Mouse (Mus musculus) midbrain, embryonic 12.5 days (tissue): ENCODE data around the gene Sfxn5. TPM values are rescaled to one million over a fixed set of nuclear protein-coding genes. Genes with fewer than 3 reads are reported as not detected.

Source experiments
- ATAC-seq: fragments of 200-750 bp; cut with Nextera tagmentation; 2 replicates; pipeline ENCODE4 v1.8.0; 2017; ENCODE audit warnings: low read depth, moderate TSS enrichment, moderate library complexity; ENCODE audit not compliant: low FRiP score
- H3K27ac ChIP-seq: fragments of 300-500 bp; sonication (generic); replicated peaks from 2 replicates; pipeline ENCODE4 v1.5.1; 2016; ENCODE audit warnings: mild to moderate bottlenecking
- H3K27me3 ChIP-seq: fragments of 300-500 bp; sonication (generic); 2 replicates; pipeline ENCODE4 v1.6.1; 2016; ENCODE audit warnings: mild to moderate bottlenecking
- H3K36me3 ChIP-seq: fragments of 300-500 bp; sonication (generic); 2 replicates; pipeline ENCODE4 v1.6.1; 2016
- H3K4me1 ChIP-seq: fragments of 300-500 bp; sonication (generic); 2 replicates; pipeline ENCODE4 v1.6.1; 2016
- H3K4me2 ChIP-seq: fragments of 300-500 bp; sonication (generic); replicated peaks from 2 replicates; pipeline ENCODE4 v1.6.1; 2016; ENCODE audit warnings: mild to moderate bottlenecking, moderate library complexity
- H3K4me3 ChIP-seq: fragments of 300-500 bp; sonication (generic); 2 replicates; pipeline ENCODE4 v1.5.1; 2016; ENCODE audit warnings: mild to moderate bottlenecking
- H3K9ac ChIP-seq: fragments of 300-500 bp; sonication (generic); replicated peaks from 2 replicates; pipeline ENCODE4 v1.6.1; 2016; ENCODE audit warnings: mild to moderate bottlenecking, moderate library complexity
- H3K9me3 ChIP-seq: fragments of 300-500 bp; sonication (generic); 2 replicates; pipeline ENCODE4 v1.6.1; 2016; ENCODE audit warnings: mild to moderate bottlenecking
- WGBS: fragments of 180-500 bp; shearing (Covaris S2); methylation state at CpG from one replicate; pipeline ENCODE4 v1.1.7; 2016; 5-methylcytosine and 5-hydroxymethylcytosine counted together
- polyA plus RNA-seq: library from polyadenylated mRNA; unstranded; fragments of >200 nt; fragmentation: Nextera tagmentation; extraction: Ambion mirVana; gene quantifications from 2 replicates; pipeline ENCODE4 v1.2.1, GENCODE M21; 2016

Sfxn5 gene
- polyA plus RNA-seq, 1 experiment from 2014 or later: 8.2 TPM

DNA sequence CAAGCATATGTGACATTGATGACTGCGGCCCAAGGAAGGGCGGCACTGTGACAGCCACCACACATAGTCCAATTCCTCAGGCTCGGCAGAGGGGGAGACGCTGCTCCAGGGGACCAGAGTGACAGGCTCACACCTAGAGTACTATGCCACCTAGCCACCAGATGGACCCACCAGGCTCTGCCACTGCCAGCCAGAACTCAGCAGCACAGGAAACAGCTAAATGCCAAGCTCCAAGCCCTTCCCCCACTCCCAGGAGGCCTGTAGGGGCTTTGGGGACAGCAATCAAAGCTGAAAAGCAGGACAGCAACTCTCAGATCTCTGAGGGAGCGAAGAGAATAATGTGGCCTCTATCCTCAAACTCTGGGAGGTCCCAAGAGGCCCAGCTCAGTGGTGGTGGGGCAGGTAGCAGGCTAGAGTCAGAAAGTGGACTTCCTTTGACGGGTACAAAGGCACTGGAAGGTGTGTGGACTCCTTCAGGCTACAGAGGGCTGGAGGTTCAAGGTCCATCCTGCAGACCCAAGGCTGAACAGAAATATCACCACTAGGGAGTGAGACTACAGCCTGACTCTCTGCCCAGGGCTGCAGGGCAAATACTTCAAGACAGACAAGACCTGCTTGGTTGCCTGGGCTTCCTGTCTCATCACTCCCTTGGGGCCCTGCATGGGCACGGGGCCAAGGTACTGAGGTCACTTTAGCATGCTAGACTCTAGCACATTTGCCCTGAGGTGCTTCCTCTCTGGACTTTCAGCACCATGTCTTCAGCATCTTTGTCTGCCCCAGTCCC lies 37.6 kb downstream of the Sfxn5 start:
- Histone ChIP-seq H3K9me3 (no peaks in the 10 kb centered on the region), H3K4me2 (no peak overlapping the region), H3K27ac (no peak overlapping the region), H3K9ac (no peak overlapping the region), H3K4me3 (no peak overlapping the region), H3K27me3 (no peaks in the 10 kb centered on the region), H3K36me3 (no peaks in the 10 kb centered on the region), H3K4me1 (peaks cover 26% of the 10 kb centered on the region)
- 76% methylated on average over 7 of the region's 7 CpGs for WGBS
- no peak for ATAC-seq

DNA sequence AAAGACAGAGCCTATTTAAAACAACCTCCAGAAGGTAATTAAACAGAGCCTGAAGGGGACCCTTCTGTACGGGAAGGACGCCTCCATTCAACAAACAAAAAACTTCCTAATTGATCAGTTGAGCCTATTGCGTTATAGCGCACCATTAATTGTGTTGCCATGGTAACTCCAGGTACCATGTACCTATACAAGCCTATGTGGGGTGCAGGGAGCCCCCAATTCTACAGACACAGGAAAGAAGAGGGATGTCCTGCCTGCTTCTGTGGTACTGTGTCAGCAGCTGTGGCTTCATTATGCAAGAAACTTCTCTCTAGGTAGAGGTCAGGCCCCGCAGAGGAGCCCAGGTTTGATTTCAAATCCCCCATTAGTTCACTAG lies 39.2 kb downstream of the Sfxn5 start:
- Histone ChIP-seq H3K9ac (no peak overlapping the region), H3K9me3 (no peaks in the 10 kb centered on the region), H3K27me3 (no peaks in the 10 kb centered on the region), H3K4me3 (no peak overlapping the region), H3K27ac (peak overlapping the region; percentile 61; the same call in 1 of the 2 replicates), H3K36me3 (no peaks in the 10 kb centered on the region), H3K4me2 (no peak overlapping the region), H3K4me1 (peaks cover 26% of the 10 kb centered on the region)
- ATAC-seq: no peak
- WGBS: 59% methylated on average over 5 of the region's 5 CpGs

DNA sequence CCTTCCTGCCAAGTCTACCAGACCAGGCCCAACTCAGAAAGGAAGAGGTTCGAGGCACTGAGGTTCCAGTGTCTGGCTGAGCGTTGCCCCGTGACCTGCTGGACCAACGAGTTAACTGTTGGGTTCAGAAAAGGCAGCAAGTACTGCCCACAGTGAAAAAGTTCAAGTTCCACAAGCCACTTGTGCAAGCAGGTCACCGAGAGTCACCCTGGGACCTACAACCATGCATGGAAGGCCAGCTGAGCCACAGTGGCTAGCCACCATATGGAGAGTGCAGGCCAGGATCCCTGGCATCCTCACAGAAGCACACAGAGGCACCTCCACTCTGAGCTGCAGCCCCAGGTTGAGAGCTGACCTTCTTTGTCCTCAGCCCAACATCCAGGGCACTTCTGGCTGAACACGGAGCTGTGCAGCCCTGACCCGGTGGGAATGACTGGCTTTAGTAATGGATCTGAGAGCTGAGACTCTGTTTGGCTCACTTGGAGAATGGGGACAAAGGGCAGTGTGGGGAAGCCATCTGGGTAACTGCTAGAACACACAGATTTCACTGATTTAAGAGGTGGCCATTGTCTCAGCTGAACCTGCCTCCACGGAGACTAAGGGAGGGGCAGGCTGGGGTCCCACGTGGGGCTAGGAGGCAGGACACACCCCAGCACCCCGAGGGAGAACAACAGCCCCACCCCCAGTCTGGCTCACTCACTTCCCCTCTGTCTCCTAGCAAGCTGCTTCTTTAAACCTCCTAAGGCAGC lies 39.8 kb downstream of the Sfxn5 start:
- Histone ChIP-seq H3K36me3 (no peaks in the 10 kb centered on the region), H3K4me1 (peaks cover 26% of the 10 kb centered on the region), H3K4me2 (no peak overlapping the region), H3K27ac (peak overlapping the region; percentile 61), H3K27me3 (no peaks in the 10 kb centered on the region), H3K4me3 (no peak overlapping the region), H3K9me3 (no peaks in the 10 kb centered on the region), H3K9ac (no peak overlapping the region)
- ATAC-seq: peak; percentile 60
- 47% methylated on average over 10 of the region's 10 CpGs for WGBS

DNA sequence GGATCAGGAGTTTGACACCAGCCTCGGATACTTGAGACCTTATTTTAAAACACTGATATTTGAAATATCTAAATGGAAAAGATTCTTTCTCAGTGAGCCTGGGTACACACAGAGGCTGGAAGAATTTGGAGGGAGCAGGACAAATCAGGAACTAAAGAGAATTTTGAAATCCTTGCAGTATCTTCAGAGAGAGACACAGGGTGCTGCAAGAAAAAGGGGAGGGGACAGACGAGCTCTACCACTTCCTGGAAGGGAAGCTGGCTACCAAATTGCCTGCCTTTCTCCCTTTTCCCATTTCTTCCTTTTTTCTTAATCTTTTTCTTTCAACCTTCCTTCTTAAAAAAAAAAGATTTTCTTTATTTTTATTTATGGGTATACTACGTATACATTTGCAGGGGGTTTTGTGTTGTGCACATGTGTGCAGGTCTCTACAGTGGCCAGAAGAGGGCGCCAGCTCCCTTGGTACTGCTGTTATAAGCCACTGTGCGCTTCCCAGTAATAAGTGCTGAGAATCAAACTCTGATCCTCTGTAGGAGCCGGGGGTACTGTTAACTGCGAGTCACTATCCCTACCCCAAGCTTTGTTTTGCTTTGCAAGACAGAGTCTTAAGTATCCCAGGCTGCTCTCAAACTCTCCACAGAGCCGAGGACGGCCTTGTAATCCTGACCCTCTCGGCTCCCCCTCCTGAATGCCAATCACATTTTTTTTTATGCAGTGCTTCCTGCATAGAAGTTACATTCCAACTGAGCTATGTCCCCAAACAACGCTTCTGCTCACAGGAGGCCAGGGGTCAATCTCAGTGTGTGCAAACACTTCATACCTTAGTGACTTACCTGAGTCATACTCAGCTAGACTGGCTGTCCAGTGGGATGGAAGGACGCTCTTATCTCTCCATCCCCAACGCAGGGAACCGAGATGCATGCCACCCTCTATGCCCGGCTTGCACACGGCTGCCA lies 42.1 kb downstream of the Sfxn5 start:
- H3K27me3 ChIP-seq: no peaks in the 10 kb centered on the region
- H3K9me3 ChIP-seq: no peaks in the 10 kb centered on the region
- H3K36me3 ChIP-seq: no peaks in the 10 kb centered on the region
- H3K4me2 ChIP-seq: no peak overlapping the region
- peaks cover 26% of the 10 kb centered on the region for H3K4me1 ChIP-seq
- H3K27ac ChIP-seq: no peak overlapping the region
- no peak overlapping the region for H3K9ac ChIP-seq
- 92% methylated on average over 16 of the region's 16 CpGs for WGBS
- no peak overlapping the region for H3K4me3 ChIP-seq
- no peak for ATAC-seq

DNA sequence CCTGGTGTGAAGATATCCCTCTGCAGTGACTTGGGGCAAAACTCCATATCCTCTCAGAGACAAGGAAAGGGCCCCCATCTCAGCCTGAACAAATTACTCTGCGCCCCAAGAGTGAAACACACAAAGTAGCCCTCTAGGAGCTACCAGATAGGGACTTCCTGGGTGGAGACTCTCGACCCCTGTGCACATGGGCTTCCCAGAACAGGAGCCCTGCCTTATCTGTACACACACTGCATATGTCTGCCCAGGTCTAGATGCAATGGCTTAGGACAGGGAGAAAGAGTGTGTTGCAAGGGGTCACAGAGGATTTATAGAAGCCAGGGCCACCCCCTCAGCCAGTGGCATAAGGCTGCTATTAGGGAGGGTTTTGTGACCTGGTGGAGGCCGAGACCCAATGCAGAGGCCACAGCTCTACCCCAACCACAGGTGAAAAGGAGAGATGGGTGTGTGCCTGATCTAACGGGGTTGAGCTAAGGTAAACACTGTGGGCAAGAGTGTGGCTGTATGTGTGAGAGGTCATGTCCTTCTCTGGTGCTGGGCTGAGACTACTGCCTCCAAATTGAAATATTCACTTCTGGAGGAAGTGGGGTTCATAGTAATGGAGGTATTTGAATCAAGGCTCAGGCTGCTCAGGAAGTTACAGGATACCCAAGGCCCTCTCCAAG lies 44.9 kb downstream of the Sfxn5 start:
- Histone ChIP-seq H3K36me3 (no peaks in the 10 kb centered on the region), H3K4me2 (no peak overlapping the region), H3K4me3 (no peak overlapping the region), H3K9me3 (no peaks in the 10 kb centered on the region), H3K4me1 (peaks cover 4% of the 10 kb centered on the region; the same call in 1 of the 2 replicates), H3K27ac (no peak overlapping the region), H3K9ac (no peak overlapping the region), H3K27me3 (no peaks in the 10 kb centered on the region)
- 85% methylated on average over 4 of the region's 4 CpGs for WGBS
- ATAC-seq: no peak

DNA sequence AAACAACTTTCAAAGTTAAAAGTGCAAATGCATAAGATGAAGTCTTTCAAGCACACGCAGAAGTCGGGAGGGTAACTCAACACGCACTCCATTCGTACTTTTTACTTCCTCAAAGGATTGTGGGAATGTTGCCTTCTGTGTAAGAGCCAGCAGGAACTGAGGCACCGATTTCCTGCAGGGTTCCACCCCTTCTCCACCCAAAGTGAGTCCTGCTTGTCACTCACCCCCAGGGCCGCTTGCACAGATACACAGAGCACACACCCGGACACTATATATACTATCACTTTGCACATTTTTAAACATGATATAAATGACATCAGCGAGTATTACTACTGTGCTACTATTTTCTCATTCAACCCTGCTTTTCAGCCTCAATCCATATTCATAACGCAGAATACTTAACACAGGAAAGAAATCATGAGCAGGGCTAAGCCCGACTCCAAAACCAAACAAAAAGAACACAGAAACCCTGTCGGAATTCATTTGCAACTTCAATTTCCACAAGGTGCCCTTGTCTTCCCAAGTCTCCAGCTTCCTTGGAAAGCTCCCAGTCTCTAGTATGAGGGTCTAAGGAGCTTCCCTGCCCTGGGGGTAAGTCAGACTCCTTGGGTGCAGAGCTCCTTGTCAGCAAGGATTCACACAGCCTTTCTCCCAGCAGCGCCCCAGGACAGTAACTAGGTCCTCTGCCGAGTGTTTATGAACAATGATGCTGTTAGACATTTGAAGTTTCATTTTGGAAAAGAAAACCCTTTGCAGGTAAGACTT lies 46.8 kb downstream of the Sfxn5 start:
- H3K4me1 ChIP-seq: no peaks in the 10 kb centered on the region
- H3K27ac ChIP-seq: no peak overlapping the region
- H3K36me3 ChIP-seq: no peaks in the 10 kb centered on the region
- ATAC-seq: no peak
- H3K27me3 ChIP-seq: no peaks in the 10 kb centered on the region
- no peak overlapping the region for H3K4me3 ChIP-seq
- H3K4me2 ChIP-seq: no peak overlapping the region
- WGBS: 85% methylated on average over 13 of the region's 13 CpGs
- H3K9ac ChIP-seq: no peak overlapping the region
- H3K9me3 ChIP-seq: no peaks in the 10 kb centered on the region

DNA sequence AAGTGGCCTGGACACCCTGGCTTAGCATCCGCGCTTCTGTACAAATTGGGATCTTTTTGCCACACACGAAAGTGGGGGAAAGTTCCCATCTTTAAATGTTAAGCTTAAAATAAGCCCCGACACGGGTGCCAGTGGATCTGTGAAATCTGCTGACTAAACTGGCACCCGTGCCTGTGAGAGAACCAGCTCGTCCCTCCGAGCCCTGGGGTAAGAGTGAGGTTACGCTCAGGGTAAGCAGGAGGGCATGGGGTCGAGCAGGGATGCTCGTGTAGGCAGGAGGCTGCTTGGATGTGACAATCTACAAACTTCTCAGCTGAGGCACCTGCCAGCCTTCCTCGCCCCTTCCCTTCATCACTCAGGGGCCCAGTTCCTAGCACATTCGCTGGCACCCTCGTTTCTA lies 52.4 kb downstream of the Sfxn5 start:
- H3K4me3 ChIP-seq: no peak overlapping the region
- 87% methylated on average over 14 of the region's 14 CpGs for WGBS
- no peaks in the 10 kb centered on the region for H3K36me3 ChIP-seq
- no peak overlapping the region for H3K27ac ChIP-seq
- no peaks in the 10 kb centered on the region for H3K27me3 ChIP-seq
- no peaks in the 10 kb centered on the region for H3K4me1 ChIP-seq
- H3K9me3 ChIP-seq: no peaks in the 10 kb centered on the region
- ATAC-seq: no peak
- H3K4me2 ChIP-seq: no peak overlapping the region
- no peak overlapping the region for H3K9ac ChIP-seq

DNA sequence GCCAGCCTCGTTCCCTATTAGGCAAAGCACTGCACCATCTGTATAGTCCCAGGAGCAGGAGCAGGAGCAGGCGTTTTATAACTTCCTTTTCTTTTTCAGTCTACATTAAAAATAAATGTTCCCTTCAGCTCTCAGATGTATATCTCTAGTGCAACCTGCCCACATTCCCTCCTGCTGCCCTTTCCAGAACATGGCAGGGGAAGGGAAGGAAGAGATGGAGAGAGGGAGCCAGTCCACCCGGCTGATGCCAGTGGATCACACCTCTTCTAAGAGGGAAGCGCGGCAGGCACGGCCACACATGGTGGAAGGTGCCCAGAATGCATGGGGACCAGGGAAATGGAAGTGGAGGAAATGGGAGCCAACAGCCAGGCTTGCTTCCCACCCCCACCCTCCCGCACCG lies 56.7 kb downstream of the Sfxn5 start:
- Histone ChIP-seq H3K4me2 (no peak overlapping the region), H3K9me3 (no peaks in the 10 kb centered on the region), H3K9ac (no peak overlapping the region), H3K27me3 (no peaks in the 10 kb centered on the region), H3K27ac (no peak overlapping the region), H3K36me3 (no peaks in the 10 kb centered on the region), H3K4me3 (no peak overlapping the region), H3K4me1 (no peaks in the 10 kb centered on the region)
- WGBS: 89% methylated on average over 8 of the region's 8 CpGs
- ATAC-seq: no peak

DNA sequence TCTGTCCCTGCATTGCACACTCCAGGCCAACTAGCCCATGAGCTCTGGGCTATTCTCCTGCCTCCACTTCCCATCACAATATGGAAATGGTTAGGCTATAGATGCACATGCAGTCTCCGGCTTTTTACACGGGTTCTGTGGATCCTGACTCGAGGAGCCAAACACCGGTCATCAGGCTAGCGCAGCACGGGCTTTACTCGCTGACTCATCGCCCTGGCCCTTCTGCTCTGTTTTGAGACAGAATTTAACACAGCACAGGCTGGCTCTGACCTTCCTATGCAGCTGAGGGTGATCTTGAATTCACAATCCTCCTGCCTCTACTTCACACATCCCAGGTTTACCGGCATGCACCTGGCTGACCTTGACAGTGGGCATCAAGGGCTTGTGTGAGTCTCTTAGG lies 60.8 kb downstream of the Sfxn5 start:
- no peak overlapping the region for H3K4me3 ChIP-seq
- H3K9ac ChIP-seq: no peak overlapping the region
- WGBS: 92% methylated on average over 9 of the region's 9 CpGs
- H3K9me3 ChIP-seq: no peaks in the 10 kb centered on the region
- no peaks in the 10 kb centered on the region for H3K36me3 ChIP-seq
- ATAC-seq: no peak
- no peak overlapping the region for H3K27ac ChIP-seq
- H3K4me1 ChIP-seq: 0 out of 2 replicates have a peak, but pooled peaks cover 2% of the 10 kb centered on the region
- H3K27me3 ChIP-seq: peaks cover 12% of the 10 kb centered on the region
- no peak overlapping the region for H3K4me2 ChIP-seq

DNA sequence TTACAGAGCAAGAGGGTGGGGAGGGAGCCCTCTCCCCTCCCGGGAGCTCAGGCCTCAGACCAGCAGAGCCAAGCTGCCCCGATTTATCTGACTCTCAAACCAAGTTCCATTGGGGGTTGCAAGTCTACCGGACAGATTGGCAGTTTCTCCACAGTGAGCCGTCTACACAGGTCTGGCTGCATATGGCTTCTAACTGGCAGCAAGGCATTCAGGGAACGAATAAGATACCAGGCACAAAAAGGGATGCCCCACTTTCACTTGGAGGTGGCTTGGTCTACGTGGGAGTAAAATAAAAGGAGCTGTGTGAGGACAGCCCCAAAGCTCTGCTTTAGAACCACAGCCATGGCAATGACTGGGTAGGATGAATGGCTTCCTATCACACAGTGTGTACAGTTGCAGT lies 67.2 kb downstream of the Sfxn5 start:
- Histone ChIP-seq H3K27ac (no peak overlapping the region), H3K4me2 (no peak overlapping the region)

More for the DNA sequence above, 67.2 kb downstream of the Sfxn5 start:
- H3K4me3 ChIP-seq: no peak overlapping the region
- ATAC-seq: no peak
- no peaks in the 10 kb centered on the region for H3K9me3 ChIP-seq
- H3K36me3 ChIP-seq: no peaks in the 10 kb centered on the region
- WGBS: 34% methylated on average over 6 of the region's 6 CpGs
- no peak overlapping the region for H3K9ac ChIP-seq
- peaks cover 50% of the 10 kb centered on the region for H3K27me3 ChIP-seq
- H3K4me1 ChIP-seq: peaks cover 32% of the 10 kb centered on the region
